Mouse (Mus musculus) hindbrain, embryonic 13.5 days (tissue): Measurements from ENCODE around the gene Slc39a12. TPM values are rescaled to one million over a fixed set of nuclear protein-coding genes. Genes with fewer than 3 reads are reported as not detected.

Source experiments
- ATAC-seq: fragments of 200-750 bp; cut with Nextera tagmentation; 2 replicates; pipeline ENCODE4 v1.8.0; 2017; ENCODE audit warnings: moderate TSS enrichment; ENCODE audit not compliant: low FRiP score
- H3K27ac ChIP-seq: fragments of 300-500 bp; sonication (generic); 2 replicates; pipeline ENCODE4 v1.5.1; 2015; ENCODE audit warnings: inconsistent platforms, mild to moderate bottlenecking, moderate library complexity
- H3K27me3 ChIP-seq: fragments of 300-500 bp; sonication (generic); 2 replicates; pipeline ENCODE4 v1.6.1; 2015; ENCODE audit warnings: mild to moderate bottlenecking, inconsistent platforms
- H3K36me3 ChIP-seq: fragments of 300-500 bp; sonication (generic); 2 replicates; pipeline ENCODE4 v1.6.1; 2015; ENCODE audit warnings: mild to moderate bottlenecking, inconsistent platforms
- H3K4me1 ChIP-seq: fragments of 300-500 bp; sonication (generic); replicated peaks from 2 replicates; pipeline ENCODE4 v1.6.1; 2015; ENCODE audit warnings: inconsistent platforms
- H3K4me2 ChIP-seq: fragments of 300-500 bp; sonication (generic); 2 replicates; pipeline ENCODE4 v1.6.1; 2015; ENCODE audit warnings: inconsistent platforms, mild to moderate bottlenecking, moderate library complexity
- H3K4me3 ChIP-seq: fragments of 300-500 bp; sonication (generic); 2 replicates; pipeline ENCODE4 v1.5.1; 2015; ENCODE audit warnings: mild to moderate bottlenecking, inconsistent platforms
- H3K9ac ChIP-seq: fragments of 300-500 bp; sonication (generic); 2 replicates; pipeline ENCODE4 v1.6.1; 2015; ENCODE audit warnings: mild to moderate bottlenecking, inconsistent platforms
- H3K9me3 ChIP-seq: fragments of 300-500 bp; sonication (generic); 2 replicates; pipeline ENCODE4 v1.6.1; 2016; ENCODE audit warnings: inconsistent platforms
- WGBS: fragments of 180-500 bp; shearing (Covaris S2); methylation state at CpG from one replicate; pipeline ENCODE4 v1.1.7; 2015; 5-methylcytosine and 5-hydroxymethylcytosine counted together
- polyA plus RNA-seq: library from polyadenylated mRNA; unstranded; fragments of >200 nt; fragmentation: Nextera tagmentation; extraction: Ambion mirVana; gene quantifications from 2 replicates; pipeline ENCODE4 v1.2.1, GENCODE M21; 2015

The Slc39a12 gene
- 1.3 and 1.9 TPM in 2 replicates for polyA plus RNA-seq

GRCm38 (mm10) chr2:14388162-14388561 is at the start of gene Slc39a12:
Gene Slc39a12, plus strand, starts transcription at chr2:14388316.
- Histone ChIP-seq H3K4me1 (no peaks in the 10 kb centered on the region), H3K4me3 (no peak within 1 kb of the TSS), H3K36me3 (no peaks in the 10 kb centered on the region), H3K4me2 (no peak within 1 kb of the TSS), H3K9ac (no peak within 1 kb of the TSS), H3K9me3 (no peaks in the 10 kb centered on the region), H3K27ac (no peak within 1 kb of the TSS), H3K27me3 (no peaks in the 10 kb centered on the region)
- ATAC-seq, result no peak
- WGBS, result 54% methylated on average over 5 of the region's 5 CpGs

- H3K9me3 ChIP-seq, result no peaks in the 10 kb centered on the region
- H3K9ac ChIP-seq, result no peak overlapping the region
- H3K27ac ChIP-seq, result no peak overlapping the region
- no peaks in the 10 kb centered on the region for H3K4me1 ChIP-seq
- H3K36me3 ChIP-seq, result no peaks in the 10 kb centered on the region
- WGBS, result 74% methylated on average over 14 of the region's 14 CpGs
- no peak overlapping the region for H3K4me2 ChIP-seq
- no peaks in the 10 kb centered on the region for H3K27me3 ChIP-seq
- no peak overlapping the region for H3K4me3 ChIP-seq
- ATAC-seq, result peak; percentile 84
Observed at GRCm38 (mm10) chr2:14341652-14342308, 46.3 kb upstream of the Slc39a12 start.

GRCm38 (mm10) chr2:14342309-14342839 is 45.7 kb upstream of the Slc39a12 start:
- H3K27ac ChIP-seq, result no peak overlapping the region
- ATAC-seq, result no peak
- no peaks in the 10 kb centered on the region for H3K4me1 ChIP-seq
- WGBS, result 92% methylated on average over 8 of the region's 8 CpGs
- H3K4me2 ChIP-seq, result no peak overlapping the region
- no peak overlapping the region for H3K4me3 ChIP-seq
- no peak overlapping the region for H3K9ac ChIP-seq
- no peaks in the 10 kb centered on the region for H3K9me3 ChIP-seq
- no peaks in the 10 kb centered on the region for H3K27me3 ChIP-seq
- H3K36me3 ChIP-seq, result no peaks in the 10 kb centered on the region

GRCm38 (mm10) chr2:14388856-14389255 is 740 bp downstream of the Slc39a12 start:
- no peak overlapping the region for H3K4me3 ChIP-seq
- 59% methylated on average over 1 of the region's 1 CpGs for WGBS
- H3K9ac ChIP-seq, result no peak overlapping the region
- no peaks in the 10 kb centered on the region for H3K36me3 ChIP-seq
- no peak for ATAC-seq
- no peaks in the 10 kb centered on the region for H3K9me3 ChIP-seq
- H3K27ac ChIP-seq, result no peak overlapping the region
- no peaks in the 10 kb centered on the region for H3K4me1 ChIP-seq
- no peaks in the 10 kb centered on the region for H3K27me3 ChIP-seq
- H3K4me2 ChIP-seq, result no peak overlapping the region

GRCm38 (mm10) chr2:14390900-14391299 is 2.8 kb downstream of the Slc39a12 start:
- Histone ChIP-seq H3K4me3 (no peak overlapping the region), H3K36me3 (no peaks in the 10 kb centered on the region), H3K27me3 (no peaks in the 10 kb centered on the region), H3K9ac (no peak overlapping the region), H3K27ac (no peak overlapping the region), H3K4me1 (no peaks in the 10 kb centered on the region), H3K4me2 (no peak overlapping the region), H3K9me3 (no peaks in the 10 kb centered on the region)
- ATAC-seq, result peak; percentile 77; the same call in 1 of the 2 replicates
- 69% methylated on average over 1 of the region's 1 CpGs for WGBS

- no peak overlapping the region for H3K4me2 ChIP-seq
- no peak for ATAC-seq
- H3K27ac ChIP-seq, result no peak overlapping the region
- no peaks in the 10 kb centered on the region for H3K36me3 ChIP-seq
- H3K4me1 ChIP-seq, result no peaks in the 10 kb centered on the region
- no peaks in the 10 kb centered on the region for H3K9me3 ChIP-seq
- H3K27me3 ChIP-seq, result no peaks in the 10 kb centered on the region
- no peak overlapping the region for H3K9ac ChIP-seq
- H3K4me3 ChIP-seq, result no peak overlapping the region
Observed at GRCm38 (mm10) chr2:14403000-14403399, 14.9 kb downstream of the Slc39a12 start.

GRCm38 (mm10) chr2:14428987-14429386 is 40.9 kb downstream of the Slc39a12 start:
- no peak for ATAC-seq
- Histone ChIP-seq H3K4me3 (no peak overlapping the region), H3K36me3 (no peaks in the 10 kb centered on the region), H3K9ac (no peak overlapping the region), H3K4me2 (no peak overlapping the region), H3K4me1 (no peaks in the 10 kb centered on the region), H3K27me3 (no peaks in the 10 kb centered on the region), H3K27ac (no peak overlapping the region), H3K9me3 (no peaks in the 10 kb centered on the region)
- 90% methylated on average over 2 of the region's 2 CpGs for WGBS

GRCm38 (mm10) chr2:14447322-14447721 is 59.2 kb downstream of the Slc39a12 start:
- WGBS, result 93% methylated on average over 1 of the region's 1 CpGs
- no peaks in the 10 kb centered on the region for H3K9me3 ChIP-seq
- H3K4me1 ChIP-seq, result no peaks in the 10 kb centered on the region
- no peak overlapping the region for H3K4me2 ChIP-seq
- H3K27me3 ChIP-seq, result no peaks in the 10 kb centered on the region
- ATAC-seq, result no peak
- H3K27ac ChIP-seq, result no peak overlapping the region
- H3K36me3 ChIP-seq, result no peaks in the 10 kb centered on the region
- no peak overlapping the region for H3K9ac ChIP-seq
- no peak overlapping the region for H3K4me3 ChIP-seq

GRCm38 (mm10) chr2:14450866-14451265 is 62.8 kb downstream of the Slc39a12 start:
- ATAC-seq, result no peak
- no peak overlapping the region for H3K27ac ChIP-seq
- no peaks in the 10 kb centered on the region for H3K9me3 ChIP-seq
- no peaks in the 10 kb centered on the region for H3K4me1 ChIP-seq
- H3K36me3 ChIP-seq, result no peaks in the 10 kb centered on the region
- H3K4me3 ChIP-seq, result no peak overlapping the region
- no peaks in the 10 kb centered on the region for H3K27me3 ChIP-seq
- H3K4me2 ChIP-seq, result no peak overlapping the region
- no peak overlapping the region for H3K9ac ChIP-seq

- 75% methylated on average over 7 of the region's 7 CpGs for WGBS
- Histone ChIP-seq H3K36me3 (no peaks in the 10 kb centered on the region), H3K9me3 (no peaks in the 10 kb centered on the region), H3K27ac (no peak overlapping the region), H3K4me2 (no peak overlapping the region), H3K9ac (no peak overlapping the region), H3K27me3 (no peaks in the 10 kb centered on the region), H3K4me1 (no peaks in the 10 kb centered on the region), H3K4me3 (no peak overlapping the region)
- no peak for ATAC-seq
Observed at GRCm38 (mm10) chr2:14454946-14455631, 67.0 kb downstream of the Slc39a12 start.

- no peak for ATAC-seq
- Histone ChIP-seq H3K36me3 (no peaks in the 10 kb centered on the region), H3K9me3 (no peaks in the 10 kb centered on the region), H3K9ac (no peak overlapping the region), H3K27ac (no peak overlapping the region), H3K4me3 (no peak overlapping the region), H3K4me2 (no peak overlapping the region), H3K27me3 (no peaks in the 10 kb centered on the region), H3K4me1 (no peaks in the 10 kb centered on the region)
- WGBS, result 74% methylated on average over 1 of the region's 1 CpGs
Observed at GRCm38 (mm10) chr2:14464438-14464837, 76.3 kb downstream of the Slc39a12 start.

- Histone ChIP-seq H3K4me2 (no peak overlapping the region), H3K36me3 (no peaks in the 10 kb centered on the region), H3K27me3 (no peaks in the 10 kb centered on the region), H3K9ac (no peak overlapping the region), H3K4me3 (no peak overlapping the region), H3K27ac (no peak overlapping the region), H3K4me1 (no peaks in the 10 kb centered on the region), H3K9me3 (no peaks in the 10 kb centered on the region)
- no peak for ATAC-seq
- 86% methylated on average over 5 of the region's 5 CpGs for WGBS
Observed at GRCm38 (mm10) chr2:14494132-14494531, 106.0 kb downstream of the Slc39a12 start.

- H3K9ac ChIP-seq, result no peak overlapping the region
- H3K4me1 ChIP-seq, result no peaks in the 10 kb centered on the region
- no peaks in the 10 kb centered on the region for H3K9me3 ChIP-seq
- no peak overlapping the region for H3K4me2 ChIP-seq
- 85% methylated on average over 2 of the region's 2 CpGs for WGBS
- no peaks in the 10 kb centered on the region for H3K36me3 ChIP-seq
- H3K27ac ChIP-seq, result no peak overlapping the region
- H3K27me3 ChIP-seq, result no peaks in the 10 kb centered on the region
- no peak for ATAC-seq
- H3K4me3 ChIP-seq, result no peak overlapping the region
Observed at GRCm38 (mm10) chr2:14496150-14496549, 108.0 kb downstream of the Slc39a12 start.
